Mouse (Mus musculus) embryonic fibroblast, embryonic 13.5 days (primary cell): ENCODE data around the gene Fchsd2. TPM values are rescaled to one million over a fixed set of nuclear protein-coding genes. Genes with fewer than 3 reads are reported as not detected.

Source experiments
- H3K27ac ChIP-seq: 2 replicates; pipeline ENCODE4 v1.5.1; 2012; ENCODE audit warnings: low read length, control low read depth, inconsistent platforms; ENCODE audit not compliant: insufficient read depth
- H3K4me1 ChIP-seq: 2 replicates; pipeline ENCODE4 v1.6.1; 2011; ENCODE audit warnings: low read length; ENCODE audit not compliant: control insufficient read depth, insufficient read depth
- H3K4me3 ChIP-seq: 2 replicates; pipeline ENCODE4 v1.5.1; 2011; ENCODE audit warnings: mild to moderate bottlenecking, control low read depth, low read length; ENCODE audit not compliant: insufficient read depth
- CTCF ChIP-seq: IDR thresholded peaks from 2 replicates; pipeline ENCODE4 v1.5.1; 2011; ENCODE audit warnings: mild to moderate bottlenecking, control low read depth, low read length, moderate library complexity, borderline replicate concordance; ENCODE audit not compliant: insufficient read depth
- POLR2A ChIP-seq: IDR thresholded peaks from 2 replicates; pipeline ENCODE4 v1.6.1; 2011; ENCODE audit warnings: low read depth, mild to moderate bottlenecking, control low read depth, low read length, moderate library complexity
- polyA plus RNA-seq: library from polyadenylated mRNA; stranded (reverse); fragments of >200 nt; gene quantifications from 2 replicates; pipeline ENCODE4 v1.2.4, GENCODE M21; 2011; ENCODE audit warnings: low read depth; ENCODE audit not compliant: missing spikeins, insufficient read length

Gene Fchsd2
- polyA plus RNA-seq, 1 experiment, result 29.0 TPM

- H3K27ac ChIP-seq, result peak overlapping the region; percentile 88
- H3K4me3 ChIP-seq, result no peak overlapping the region
- H3K4me1 ChIP-seq, result peaks cover 2% of the 10 kb centered on the region; the same call in 1 of the 2 replicates
- TF ChIP-seq CTCF (no peak), POLR2A (no peak)
These were observed 175.0 kb downstream of the Fchsd2 start for GRCm38 (mm10) chr7:101267457-101268259.

GRCm38 (mm10) chr7:101271602-101272001, 178.9 kb downstream of the Fchsd2 start:
- Histone ChIP-seq H3K4me1 (peaks cover 2% of the 10 kb centered on the region; the same call in 1 of the 2 replicates), H3K27ac (no peak overlapping the region), H3K4me3 (no peak overlapping the region)
- no peak for TF ChIP-seq CTCF
- no peak for TF ChIP-seq POLR2A

GRCm38 (mm10) chr7:101272466-101273160, 179.9 kb downstream of the Fchsd2 start:
- H3K27ac ChIP-seq, result no peak overlapping the region
- H3K4me3 ChIP-seq, result no peak overlapping the region
- TF ChIP-seq CTCF (no peak), POLR2A (no peak)
- no peaks in the 10 kb centered on the region for H3K4me1 ChIP-seq

GRCm38 (mm10) chr7:101282721-101283120, 190.1 kb downstream of the Fchsd2 start:
- Histone ChIP-seq H3K27ac (no peak overlapping the region), H3K4me1 (0 out of 2 replicates have a peak, but pooled peaks cover 5% of the 10 kb centered on the region), H3K4me3 (no peak overlapping the region)
- no peak for TF ChIP-seq POLR2A
- TF ChIP-seq CTCF, result no peak

- Histone ChIP-seq H3K4me3 (no peak overlapping the region), H3K4me1 (0 out of 2 replicates have a peak, but pooled peaks cover 5% of the 10 kb centered on the region), H3K27ac (no peak overlapping the region)
- no peak for TF ChIP-seq POLR2A
- no peak for TF ChIP-seq CTCF
These were observed 191.8 kb downstream of the Fchsd2 start for GRCm38 (mm10) chr7:101284504-101284903.

GRCm38 (mm10) chr7:101286891-101287290, 194.2 kb downstream of the Fchsd2 start:
- TF ChIP-seq POLR2A (no peak), CTCF (no peak)
- H3K4me3 ChIP-seq, result no peak overlapping the region
- H3K4me1 ChIP-seq, result 0 out of 2 replicates have a peak, but pooled peaks cover 5% of the 10 kb centered on the region
- H3K27ac ChIP-seq, result no peak overlapping the region

GRCm38 (mm10) chr7:101287820-101288219, 195.2 kb downstream of the Fchsd2 start:
- Histone ChIP-seq H3K4me3 (no peak overlapping the region), H3K4me1 (0 out of 2 replicates have a peak, but pooled peaks cover 5% of the 10 kb centered on the region), H3K27ac (no peak overlapping the region)
- TF ChIP-seq CTCF, result no peak
- no peak for TF ChIP-seq POLR2A

GRCm38 (mm10) chr7:101288436-101288835, 195.8 kb downstream of the Fchsd2 start:
- H3K27ac ChIP-seq, result no peak overlapping the region
- no peak for TF ChIP-seq POLR2A
- TF ChIP-seq CTCF, result peak; percentile 61
- no peak overlapping the region for H3K4me3 ChIP-seq
- 0 out of 2 replicates have a peak, but pooled peaks cover 5% of the 10 kb centered on the region for H3K4me1 ChIP-seq

GRCm38 (mm10) chr7:101290401-101290800, 197.7 kb downstream of the Fchsd2 start:
- TF ChIP-seq POLR2A (no peak), CTCF (no peak)
- Histone ChIP-seq H3K27ac (no peak overlapping the region), H3K4me1 (0 out of 2 replicates have a peak, but pooled peaks cover 5% of the 10 kb centered on the region), H3K4me3 (no peak overlapping the region)
